Mouse (Mus musculus) liver, embryonic 14.5 days (tissue): ENCODE measurements around the gene Utrn.

ENCODE experiments used
- CTCF ChIP-seq: IDR thresholded peaks from 2 replicates; pipeline ENCODE4 v1.5.1; 2016; ENCODE audit warnings: antibody characterized with exemption, low read depth, control low read depth
- EP300 ChIP-seq: IDR thresholded peaks from 2 replicates; pipeline ENCODE4 v1.6.1; 2016; ENCODE audit warnings: antibody characterized with exemption, low read depth

DNA sequence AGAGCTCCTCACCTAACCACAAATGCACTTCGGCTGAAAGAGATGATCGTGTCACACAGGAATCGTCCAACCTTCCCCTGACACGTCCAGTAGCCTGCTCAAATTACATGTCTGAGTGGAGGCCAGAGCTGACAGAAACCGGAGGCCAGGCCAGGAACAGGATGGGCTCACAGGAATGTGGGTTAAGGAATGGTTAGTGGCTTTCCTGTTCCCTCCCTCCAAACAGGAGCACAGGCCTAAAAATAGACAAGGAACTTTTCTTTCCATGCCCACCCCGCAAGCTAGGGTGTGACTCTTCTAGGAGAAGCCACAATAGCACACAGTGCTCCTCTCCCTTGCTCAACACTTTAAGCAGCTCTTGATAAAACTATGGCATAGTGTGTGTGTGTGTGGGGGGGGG is 174.4 kb downstream of the Utrn start:
- no peak for TF ChIP-seq CTCF
- TF ChIP-seq EP300, result no peak
